ENCODE assay signal across 9 mouse cellular contexts in genomic region chr1:24171205-24171866, GRCm38 (mm10). TPM values are rescaled to one million over a fixed set of nuclear protein-coding genes. Genes with fewer than 3 reads are reported as not detected.
A peak's percentile ranks its signal among the peaks of the same experiment; 100 is the strongest.
DNase-seq lines count a peak whose midpoint lies in the region; ATAC-seq and TF ChIP-seq lines count a peak whose summit lies in the region.
"Had no signal": no experiment of that assay in that cellular context is flagged by ENCODE, and none has a peak within 500 bp of the region (broad histone marks: within the 10 kb centered on the region; RNA-seq: fewer than 3 reads in every experiment).

No protein-coding gene starts in this region.

- H3K4me1 ChIP-seq in ES-E14 (ENCODE audit: control insufficient read depth in 2 of 2, insufficient read depth in 2 of 2, low read length in 2 of 2, poor library complexity in 1 of 2) = no peaks in the 10 kb centered on the region
- H3K4me1 ChIP-seq in stomach, postnatal 0 days (replicated peaks; ENCODE audit: control insufficient read depth, insufficient read depth) = no peaks in the 10 kb centered on the region
- H3K4me1 ChIP-seq: limb, embryonic 12.5 days had no signal

- no peaks in the 10 kb centered on the region for H3K27me3 ChIP-seq in stomach, postnatal 0 days (ENCODE audit: control insufficient read depth, insufficient read depth, low read length)
- H3K27me3 ChIP-seq: limb, embryonic 12.5 days had no signal

- no peak overlapping the region for H3K4me3 ChIP-seq in ES-E14 (ENCODE audit: insufficient read depth in 1 of 2, low read depth in 1 of 2, low read length in 2 of 2, poor library complexity in 1 of 2, severe bottlenecking in 1 of 2)
- H3K4me3 ChIP-seq in stomach, postnatal 0 days (ENCODE audit: low read depth, low read length) = no peak overlapping the region
- H3K4me3 ChIP-seq: limb, embryonic 12.5 days had no signal

- in situ Hi-C loops in ES-E14 (cut with MboI; ENCODE audit: low sequenced_read_pairs in 2 of 2, unreplicated experiment in 2 of 2) = no loop called here

- no peaks in the 10 kb centered on the region for H3K36me3 ChIP-seq in ES-E14 (ENCODE audit: control insufficient read depth, insufficient read depth, low read length, poor library complexity, severe bottlenecking)
- H3K36me3 ChIP-seq in stomach, postnatal 0 days (ENCODE audit: control insufficient read depth, insufficient read depth, low read length) = no peaks in the 10 kb centered on the region
- H3K36me3 ChIP-seq: limb, embryonic 12.5 days had no signal

- no peak overlapping the region for H3K27ac ChIP-seq in ES-E14 (ENCODE audit: insufficient read depth, low read depth, low read length, poor library complexity, severe bottlenecking)
- no peak overlapping the region for H3K27ac ChIP-seq in stomach, postnatal 0 days (replicated peaks)
- H3K27ac ChIP-seq: limb, embryonic 12.5 days had no signal

- H3K4me2 ChIP-seq in stomach, postnatal 0 days (replicated peaks; ENCODE audit: low read depth) = no peak overlapping the region
- H3K4me2 ChIP-seq: limb, embryonic 12.5 days had no signal

- DNase-seq in CD4-positive, CD25-positive, alpha-beta regulatory T cell, adult 2 months (ENCODE audit: low read depth, low spot score) = peak; percentile 49
- DNase-seq in ES-E14 (ENCODE audit: low read depth, low spot score) = peak; percentile 55
- peak; percentile 85 to 88 for DNase-seq in cerebellum, postnatal 10 days
- peak; percentile 49 to 72 for DNase-seq in frontal cortex, postnatal 36 days (ENCODE audit: low spot score in 2 of 2)
- DNase-seq in layer of hippocampus, adult 11-12 months (ENCODE audit: low spot score) = peak; percentile 73
- peak; percentile 51 for DNase-seq in stomach, postnatal 0 days (ENCODE audit: low spot score)

- WGBS in stomach, postnatal 0 days = 4% methylated on average over 4 of the region's 4 CpGs

- H3K9ac ChIP-seq in ES-E14 (ENCODE audit: insufficient read depth, low read depth, low read length, poor library complexity, severe bottlenecking) = no peak overlapping the region
- no peak overlapping the region for H3K9ac ChIP-seq in stomach, postnatal 0 days (ENCODE audit: low read length)
- H3K9ac ChIP-seq: limb, embryonic 12.5 days had no signal

- no peak for TF ChIP-seq EP300 in stomach, postnatal 0 days (optimal IDR thresholded peaks at IDR 0.05)

- H3K9me3 ChIP-seq in ES-E14 (ENCODE audit: control insufficient read depth, insufficient read depth, low read depth, low read length) = no peaks in the 10 kb centered on the region
- no peaks in the 10 kb centered on the region for H3K9me3 ChIP-seq in stomach, postnatal 0 days (ENCODE audit: control insufficient read depth, low read length)
- H3K9me3 ChIP-seq: limb, embryonic 12.5 days had no signal

- ATAC-seq in CD4-positive, CD25-positive, alpha-beta regulatory T cell, adult 4 months = no peak
- ATAC-seq in megakaryocyte progenitor cell, adult 5-6 weeks (replicated peaks; ENCODE audit: poor library complexity) = peak; percentile 79
- no peak for ATAC-seq in stomach, postnatal 0 days (ENCODE audit: low FRiP score, low TSS enrichment)

- peak; percentile 88 for TF ChIP-seq CTCF in stomach, postnatal 0 days (IDR thresholded peaks at IDR 0.05; ENCODE audit: low read depth)

TF ChIP-seq in ES-E14, 5 proteins besides CTCF, POLR2A, EP300 and RAD21:
- TF ChIP-seq ZNF384 (IDR thresholded peaks at IDR 0.05; ENCODE audit: low read depth, low read length) (no peak), MAFK (IDR thresholded peaks at IDR 0.05; ENCODE audit: insufficient read depth, low read depth, low read length) (no peak), CHD2 (IDR thresholded peaks at IDR 0.05; ENCODE audit: low read depth, low read length) (no peak), ZC3H11A (IDR thresholded peaks at IDR 0.05; ENCODE audit: borderline replicate concordance, low read depth, low read length) (peak; percentile 62; the same call in 1 of the 2 replicates), HCFC1 (IDR thresholded peaks at IDR 0.05; ENCODE audit: borderline replicate concordance, insufficient read depth, low read length) (no peak)

RNA-seq across cellular contexts. Expression of gene Col9a1, which starts 6.1 kb away (rescaled TPM):
- not detected for polyA plus RNA-seq in CD4-positive, CD25-positive, alpha-beta regulatory T cell, adult 4 months (2017; shearing (Covaris generic))
- total RNA-seq in ES-E14 (2012; rRNA removed) = 0.13 TPM in 1 of 2 replicates, not detected in the other
- total RNA-seq in megakaryocyte progenitor cell, adult 5-6 weeks (2015) = not detected in 2 replicates
- total RNA-seq in megakaryocyte progenitor cell, adult 5-6 weeks (2017) = not detected in 2 replicates
- 0.27 and 0.32 TPM in 2 replicates for polyA plus RNA-seq in stomach, postnatal 0 days (2015; fragmentation: Nextera tagmentation; extraction: Ambion mirVana)
